Mouse (Mus musculus) liver, postnatal 0 days (tissue): ENCODE measurements around the gene Zfand6. TPM values are rescaled to one million over a fixed set of nuclear protein-coding genes. Genes with fewer than 3 reads are reported as not detected.
A peak's percentile ranks its signal among the peaks of the same experiment; 100 is the strongest.

Source experiments
- ATAC-seq: fragments of 200-750 bp; cut with Nextera tagmentation; 2 replicates; pipeline ENCODE4 v1.8.0; 2017; ENCODE audit warnings: mild to moderate bottlenecking, moderate library complexity
- DNase-seq: peaks from one replicate; pipeline ENCODE4 v3.0.0-alpha.2; 2016
- H3K27ac ChIP-seq: fragments of 300-500 bp; sonication (generic); 2 replicates; pipeline ENCODE4 v1.5.1; 2014; ENCODE audit warnings: antibody characterized with exemption, moderate library complexity, mild to moderate bottlenecking, low read depth
- H3K27me3 ChIP-seq: fragments of 300-500 bp; sonication (generic); 2 replicates; pipeline ENCODE4 v1.6.1; 2014; ENCODE audit warnings: low read length, control low read depth, mixed read lengths; ENCODE audit not compliant: insufficient read depth
- H3K36me3 ChIP-seq: fragments of 300-500 bp; sonication (generic); replicated peaks from 2 replicates; pipeline ENCODE4 v1.6.1; 2014; ENCODE audit warnings: mild to moderate bottlenecking, control low read depth, low read length, moderate library complexity, mixed read lengths; ENCODE audit not compliant: insufficient read depth
- H3K4me1 ChIP-seq: fragments of 300-500 bp; sonication (generic); 2 replicates; pipeline ENCODE4 v1.6.1; 2014; ENCODE audit warnings: antibody characterized with exemption, mild to moderate bottlenecking, control low read depth; ENCODE audit not compliant: insufficient read depth
- H3K4me2 ChIP-seq: fragments of 300-500 bp; sonication (generic); 2 replicates; pipeline ENCODE4 v1.6.1; 2014; ENCODE audit warnings: low read depth, mild to moderate bottlenecking, low read length, moderate library complexity, mixed read lengths
- H3K4me3 ChIP-seq: fragments of 300-500 bp; sonication (generic); 2 replicates; pipeline ENCODE4 v1.5.1; 2014; ENCODE audit warnings: low read depth, low read length
- H3K9ac ChIP-seq: fragments of 300-500 bp; sonication (generic); replicated peaks from 2 replicates; pipeline ENCODE4 v1.6.1; 2014; ENCODE audit warnings: mild to moderate bottlenecking, moderate library complexity
- H3K9me3 ChIP-seq: fragments of 300-500 bp; sonication (generic); 2 replicates; pipeline ENCODE4 v1.6.1; 2016; ENCODE audit warnings: mild to moderate bottlenecking, control low read depth, low read length, mixed read lengths
- CTCF ChIP-seq: sonication (generic); IDR thresholded peaks from 2 replicates; pipeline ENCODE4 v1.5.1; 2016; ENCODE audit warnings: antibody characterized with exemption, low read depth
- EP300 ChIP-seq: IDR thresholded peaks from 2 replicates; pipeline ENCODE4 v1.6.1; 2016; ENCODE audit warnings: antibody characterized with exemption, low read depth, mild to moderate bottlenecking
- WGBS: fragments of 180-500 bp; shearing (Covaris S2); extraction: QIAGEN DNeasy Blood & Tissue Kit; methylation state at CpG from one replicate; pipeline ENCODE4 v1.1.7; 2014; ENCODE audit not compliant: insufficient replicate concordance; 5-methylcytosine and 5-hydroxymethylcytosine counted together
- polyA plus RNA-seq: library from polyadenylated mRNA; unstranded; fragments of >200 nt; fragmentation: Nextera tagmentation; extraction: Ambion mirVana; gene quantifications from 2 replicates; pipeline ENCODE4 v1.2.1, GENCODE M21; 2015

The Zfand6 gene
- polyA plus RNA-seq, 1 experiment from 2014 or later: 160 TPM

- H3K27ac ChIP-seq: no peak overlapping the region
- no peaks in the 10 kb centered on the region for H3K9me3 ChIP-seq
- H3K4me3 ChIP-seq: no peak overlapping the region
- 70% methylated on average over 1 of the region's 1 CpGs for WGBS
- ATAC-seq (no peak), DNase-seq (no peak)
- no peak overlapping the region for H3K9ac ChIP-seq
- H3K4me1 ChIP-seq: no peaks in the 10 kb centered on the region
- no peaks in the 10 kb centered on the region for H3K36me3 ChIP-seq
- TF ChIP-seq EP300: no peak
- TF ChIP-seq CTCF: no peak
- no peak overlapping the region for H3K4me2 ChIP-seq
- H3K27me3 ChIP-seq: no peaks in the 10 kb centered on the region
Observed at GRCm38 (mm10) chr7:84579769-84580168, 110.0 kb downstream of the Zfand6 start.

GRCm38 (mm10) chr7:84578841-84579240, 110.9 kb downstream of the Zfand6 start:
- Histone ChIP-seq H3K9ac (no peak overlapping the region), H3K27ac (no peak overlapping the region), H3K4me1 (no peaks in the 10 kb centered on the region), H3K36me3 (no peaks in the 10 kb centered on the region), H3K4me2 (no peak overlapping the region), H3K9me3 (no peaks in the 10 kb centered on the region), H3K4me3 (no peak overlapping the region), H3K27me3 (no peaks in the 10 kb centered on the region)
- DNase-seq: no peak
- peak; percentile 9; the same call in 1 of the 2 replicates for ATAC-seq
- TF ChIP-seq CTCF (no peak), EP300 (no peak)
- 60% methylated on average over 1 of the region's 1 CpGs for WGBS

GRCm38 (mm10) chr7:84577034-84577433, 112.7 kb downstream of the Zfand6 start:
- no peaks in the 10 kb centered on the region for H3K36me3 ChIP-seq
- DNase-seq (no peak), ATAC-seq (0 out of 2 replicates have a peak, but pooled peaks have one; percentile 30)
- no peaks in the 10 kb centered on the region for H3K4me1 ChIP-seq
- H3K9me3 ChIP-seq: no peaks in the 10 kb centered on the region
- no peaks in the 10 kb centered on the region for H3K27me3 ChIP-seq
- no peak overlapping the region for H3K4me3 ChIP-seq
- no peak overlapping the region for H3K4me2 ChIP-seq
- no peak overlapping the region for H3K27ac ChIP-seq
- 68% methylated on average over 2 of the region's 2 CpGs for WGBS
- TF ChIP-seq EP300: no peak
- no peak for TF ChIP-seq CTCF
- H3K9ac ChIP-seq: no peak overlapping the region

GRCm38 (mm10) chr7:84566200-84566599, 123.6 kb downstream of the Zfand6 start:
- Histone ChIP-seq H3K36me3 (no peaks in the 10 kb centered on the region), H3K4me3 (no peak overlapping the region), H3K4me2 (no peak overlapping the region), H3K27ac (no peak overlapping the region), H3K4me1 (no peaks in the 10 kb centered on the region), H3K27me3 (no peaks in the 10 kb centered on the region), H3K9me3 (no peaks in the 10 kb centered on the region), H3K9ac (no peak overlapping the region)
- WGBS: 61% methylated on average over 6 of the region's 6 CpGs
- DNase-seq: no peak
- no peak for ATAC-seq
- TF ChIP-seq EP300: no peak
- TF ChIP-seq CTCF: no peak

- Histone ChIP-seq H3K36me3 (no peaks in the 10 kb centered on the region), H3K9me3 (no peaks in the 10 kb centered on the region), H3K4me3 (no peak overlapping the region), H3K27ac (no peak overlapping the region), H3K9ac (no peak overlapping the region), H3K4me2 (no peak overlapping the region), H3K4me1 (no peaks in the 10 kb centered on the region), H3K27me3 (no peaks in the 10 kb centered on the region)
- WGBS: 67% methylated on average over 3 of the region's 3 CpGs
- no peak for DNase-seq
- TF ChIP-seq EP300: no peak
- TF ChIP-seq CTCF: no peak
- ATAC-seq: no peak
Observed at GRCm38 (mm10) chr7:84564236-84564635, 125.5 kb downstream of the Zfand6 start.

Other genes starting within 250 kb of the Zfand6 start
- gene Gm2115, start 161.0 kb downstream of the Zfand6 start, polyA plus RNA-seq: 0.04 and 0.23 TPM in 2 replicates
- gene Fah, start 83.2 kb downstream of the Zfand6 start, polyA plus RNA-seq: 265 and 296 TPM in 2 replicates
- gene Olfr291, start 163.6 kb upstream of the Zfand6 start, polyA plus RNA-seq: not detected in 2 replicates